In genomic region chr10:63839011-63839410, GRCm38 (mm10) we compare ENCODE assay signal across 12 mouse cellular contexts.
DNase-seq lines count a peak whose midpoint lies in the region; ATAC-seq and TF ChIP-seq lines count a peak whose summit lies in the region.
"Had no signal": no experiment of that assay in that cellular context is flagged by ENCODE, and none has a peak within 500 bp of the region (broad histone marks: within the 10 kb centered on the region; RNA-seq: fewer than 3 reads in every experiment).

No protein-coding gene starts in this region.

- DNase-seq in cerebellum, adult 11-12 months: peak; percentile 21
- no peak for DNase-seq in cerebellum, adult 11 months
- DNase-seq in left cerebral cortex, adult 11 months (ENCODE audit: low spot score): peak; percentile 39
- DNase-seq in left cerebral cortex, postnatal 4 days: no peak
- DNase-seq in left cerebral cortex, adult 18-20 months (ENCODE audit: low spot score in 2 of 2): peak; percentile 9 to 45
- DNase-seq in telencephalon, adult 2 months (ENCODE audit: low read depth, low spot score): peak; percentile 59
- DNase-seq in urinary bladder, postnatal 14 days (ENCODE audit: low spot score): no peak
- DNase-seq: kidney, adult 2 months had no signal

- H3K27ac ChIP-seq in intestine, postnatal 0 days (ENCODE audit: low read depth, low read length): no peak overlapping the region
- H3K27ac ChIP-seq: heart, embryonic 15.5 days; liver, embryonic 15.5 days; macrophage had no signal

- intact Hi-C loops in left cerebral cortex, postnatal 4 days (cut with DNase I): no loop called here

- no peak overlapping the region for H3K9ac ChIP-seq in intestine, postnatal 0 days (ENCODE audit: low read depth, low read length)
- H3K9ac ChIP-seq: heart, embryonic 15.5 days; liver, embryonic 15.5 days had no signal

- no peaks in the 10 kb centered on the region for H3K4me1 ChIP-seq in intestine, postnatal 0 days (replicated peaks; ENCODE audit: control insufficient read depth, insufficient read depth, low read length)
- H3K4me1 ChIP-seq: heart, embryonic 15.5 days; liver, embryonic 15.5 days had no signal

- no peaks in the 10 kb centered on the region for H3K36me3 ChIP-seq in intestine, postnatal 0 days (ENCODE audit: control insufficient read depth, insufficient read depth)
- H3K36me3 ChIP-seq: heart, embryonic 15.5 days; liver, embryonic 15.5 days had no signal

- no peaks in the 10 kb centered on the region for H3K27me3 ChIP-seq in intestine, postnatal 0 days (replicated peaks; ENCODE audit: control insufficient read depth, insufficient read depth, low read length)
- H3K27me3 ChIP-seq: heart, embryonic 15.5 days; liver, embryonic 15.5 days had no signal

- TF ChIP-seq CTCF in intestine, postnatal 0 days (IDR thresholded peaks at IDR 0.05; ENCODE audit: low read depth): no peak

- H3K4me3 ChIP-seq in intestine, postnatal 0 days (ENCODE audit: low read depth, low read length): no peak overlapping the region
- H3K4me3 ChIP-seq: heart, embryonic 15.5 days; liver, embryonic 15.5 days had no signal

- no peaks in the 10 kb centered on the region for H3K9me3 ChIP-seq in intestine, postnatal 0 days (ENCODE audit: control insufficient read depth)
- H3K9me3 ChIP-seq: heart, embryonic 15.5 days; liver, embryonic 15.5 days had no signal

- no peak for ATAC-seq in intestine, postnatal 0 days

- 77% methylated on average over 4 of the region's 4 CpGs for WGBS in intestine, postnatal 0 days

- H3K4me2 ChIP-seq in intestine, postnatal 0 days (replicated peaks; ENCODE audit: low read depth): no peak overlapping the region
- H3K4me2 ChIP-seq: heart, embryonic 15.5 days; liver, embryonic 15.5 days had no signal

Comparison
In these comparisons a context has a peak if more than half of its experiments do, and no peak if none do; other contexts are left out.
1. DNase-seq: peak in cerebellum, adult 11-12 months (single experiment), left cerebral cortex, adult 11 months (single experiment), left cerebral cortex, adult 18-20 months (2 of 2) and telencephalon, adult 2 months (single experiment); none in cerebellum, adult 11 months (single experiment), left cerebral cortex, postnatal 4 days (single experiment) and urinary bladder, postnatal 14 days (single experiment).